Mouse (Mus musculus) kidney, adult 18-20 months (tissue): ENCODE measurements around the gene Pla2g16.

ENCODE experiments used
- DNase-seq: peaks from one replicate; pipeline ENCODE4 v3.0.0; 2021

The Pla2g16 gene

GRCm38 (mm10) chr19:7557328-7557822 is at the start of gene Pla2g16:
Gene Pla2g16 (plus strand): TSS chr19:7557459.
- peak; percentile 83 for DNase-seq

GRCm38 (mm10) chr19:7508026-7508425 is 49.2 kb upstream of the Pla2g16 start:
- DNase-seq: no peak

- no peak for DNase-seq
Observed at GRCm38 (mm10) chr19:7516437-7516836, 40.8 kb upstream of the Pla2g16 start.

GRCm38 (mm10) chr19:7521619-7522018 is 35.6 kb upstream of the Pla2g16 start:
- no peak for DNase-seq

- no peak for DNase-seq
Observed at GRCm38 (mm10) chr19:7522856-7523255, 34.4 kb upstream of the Pla2g16 start.

- peak; percentile 16 for DNase-seq
Observed at GRCm38 (mm10) chr19:7523292-7523691, 34.0 kb upstream of the Pla2g16 start.

GRCm38 (mm10) chr19:7523781-7524180 is 33.5 kb upstream of the Pla2g16 start:
- no peak for DNase-seq

- no peak for DNase-seq
Observed at GRCm38 (mm10) chr19:7524879-7525278, 32.4 kb upstream of the Pla2g16 start.

GRCm38 (mm10) chr19:7528639-7529428 is 28.4 kb upstream of the Pla2g16 start:
- peak; percentile 62 for DNase-seq

- no peak for DNase-seq
Observed at GRCm38 (mm10) chr19:7531906-7532305, 25.4 kb upstream of the Pla2g16 start.

GRCm38 (mm10) chr19:7533891-7534290 is 23.4 kb upstream of the Pla2g16 start:
- DNase-seq: no peak

GRCm38 (mm10) chr19:7548924-7549323 is 8.3 kb upstream of the Pla2g16 start:
- no peak for DNase-seq

GRCm38 (mm10) chr19:7551550-7552300 is 5.5 kb upstream of the Pla2g16 start:
- DNase-seq: no peak

GRCm38 (mm10) chr19:7552301-7552673 is 5.0 kb upstream of the Pla2g16 start:
- DNase-seq: no peak

- DNase-seq: no peak
Observed at GRCm38 (mm10) chr19:7553441-7553840, 3.8 kb upstream of the Pla2g16 start.

GRCm38 (mm10) chr19:7554881-7555280 is 2.4 kb upstream of the Pla2g16 start:
- DNase-seq: no peak

- no peak for DNase-seq
Observed at GRCm38 (mm10) chr19:7556641-7557040, 618 bp upstream of the Pla2g16 start.

- no peak for DNase-seq
Observed at GRCm38 (mm10) chr19:7557844-7558243, 585 bp downstream of the Pla2g16 start.

- no peak for DNase-seq
Observed at GRCm38 (mm10) chr19:7558675-7559074, 1.4 kb downstream of the Pla2g16 start.

- DNase-seq: no peak
Observed at GRCm38 (mm10) chr19:7559986-7560385, 2.7 kb downstream of the Pla2g16 start.

- no peak for DNase-seq
Observed at GRCm38 (mm10) chr19:7561456-7561855, 4.2 kb downstream of the Pla2g16 start.

GRCm38 (mm10) chr19:7562601-7563129 is 5.4 kb downstream of the Pla2g16 start:
- no peak for DNase-seq

GRCm38 (mm10) chr19:7563676-7564075 is 6.4 kb downstream of the Pla2g16 start:
- DNase-seq: no peak

GRCm38 (mm10) chr19:7564457-7564856 is 7.2 kb downstream of the Pla2g16 start:
- DNase-seq: no peak
